Mouse (Mus musculus): ENCODE measurements around the gene 1700003F12Rik. TPM values are rescaled to one million over a fixed set of nuclear protein-coding genes. Genes with fewer than 3 reads are reported as not detected.

1700003F12Rik gene
- polyA plus RNA-seq, 2 experiments = 0.48 to 1.4 TPM

GRCm38 (mm10) chr2:154581421-154581820, 34.5 kb downstream of the 1700003F12Rik start:
- TF ChIP-seq POLR2A (IDR thresholded peaks at IDR 0.05; ENCODE audit: borderline replicate concordance, extremely low read depth, insufficient read depth, insufficient read length) = no peak
- ATAC-seq (ENCODE audit: low FRiP score, low read depth) = no peak
- no peak overlapping the region for H3K4me3 ChIP-seq (replicated peaks; ENCODE audit: low read length)
- H3K27ac ChIP-seq (replicated peaks; ENCODE audit: low read depth, low read length) = no peak overlapping the region
- H3K4me2 ChIP-seq (replicated peaks; ENCODE audit: low read depth, low read length, severe bottlenecking) = no peak overlapping the region
- 73% methylated on average over 1 of the region's 1 CpGs for WGBS
- 0 out of 2 replicates have a peak, but pooled peaks cover 5% of the 10 kb centered on the region for H3K4me1 ChIP-seq (ENCODE audit: control insufficient read depth, insufficient read depth, low read length)
- H3K36me3 ChIP-seq (ENCODE audit: control insufficient read depth, insufficient read depth, low read length) = 0 out of 2 replicates have a peak, but pooled peaks cover 2% of the 10 kb centered on the region
- no peak for DNase-seq (ENCODE audit: low spot score)
- H3K9ac ChIP-seq (ENCODE audit: low read depth, low read length, severe bottlenecking) = no peak overlapping the region
- H3K9me3 ChIP-seq (ENCODE audit: control insufficient read depth, low read length) = no peaks in the 10 kb centered on the region
- H3K27me3 ChIP-seq (ENCODE audit: control insufficient read depth, insufficient read depth, low read length) = no peaks in the 10 kb centered on the region

- Histone ChIP-seq H3K27me3 (ENCODE audit: control insufficient read depth, insufficient read depth, low read length) (no peaks in the 10 kb centered on the region), H3K36me3 (ENCODE audit: control insufficient read depth, insufficient read depth, low read length) (0 out of 2 replicates have a peak, but pooled peaks cover 12% of the 10 kb centered on the region), H3K4me1 (ENCODE audit: control insufficient read depth, insufficient read depth, low read length) (0 out of 2 replicates have a peak, but pooled peaks cover 5% of the 10 kb centered on the region), H3K4me2 (replicated peaks; ENCODE audit: low read depth, low read length, severe bottlenecking) (no peak overlapping the region), H3K4me3 (replicated peaks; ENCODE audit: low read length) (no peak overlapping the region), H3K27ac (replicated peaks; ENCODE audit: low read depth, low read length) (no peak overlapping the region), H3K9me3 (ENCODE audit: control insufficient read depth, low read length) (no peaks in the 10 kb centered on the region), H3K9ac (ENCODE audit: low read depth, low read length, severe bottlenecking) (no peak overlapping the region)
- WGBS = 62% methylated on average over 13 of the region's 15 CpGs
- TF ChIP-seq POLR2A (IDR thresholded peaks at IDR 0.05; ENCODE audit: borderline replicate concordance, extremely low read depth, insufficient read depth, insufficient read length) = no peak
- ATAC-seq (ENCODE audit: low FRiP score, low read depth) (0 out of 2 replicates have a peak, but pooled peaks have one; percentile 20), DNase-seq (ENCODE audit: low spot score) (peak; percentile 15)
Observed at GRCm38 (mm10) chr2:154583906-154584872, 37.3 kb downstream of the 1700003F12Rik start.

GRCm38 (mm10) chr2:154584931-154585601, 38.2 kb downstream of the 1700003F12Rik start:
- Histone ChIP-seq H3K9ac (ENCODE audit: low read depth, low read length, severe bottlenecking) (no peak overlapping the region), H3K27ac (replicated peaks; ENCODE audit: low read depth, low read length) (no peak overlapping the region), H3K27me3 (ENCODE audit: control insufficient read depth, insufficient read depth, low read length) (no peaks in the 10 kb centered on the region), H3K4me3 (replicated peaks; ENCODE audit: low read length) (no peak overlapping the region), H3K4me1 (ENCODE audit: control insufficient read depth, insufficient read depth, low read length) (0 out of 2 replicates have a peak, but pooled peaks cover 5% of the 10 kb centered on the region), H3K9me3 (ENCODE audit: control insufficient read depth, low read length) (no peaks in the 10 kb centered on the region), H3K4me2 (replicated peaks; ENCODE audit: low read depth, low read length, severe bottlenecking) (no peak overlapping the region), H3K36me3 (ENCODE audit: control insufficient read depth, insufficient read depth, low read length) (0 out of 2 replicates have a peak, but pooled peaks cover 12% of the 10 kb centered on the region)
- DNase-seq (ENCODE audit: low spot score) (no peak), ATAC-seq (ENCODE audit: low FRiP score, low read depth) (no peak)
- WGBS = 56% methylated on average over 17 of the region's 17 CpGs
- TF ChIP-seq POLR2A (IDR thresholded peaks at IDR 0.05; ENCODE audit: borderline replicate concordance, extremely low read depth, insufficient read depth, insufficient read length) = no peak

- H3K36me3 ChIP-seq (ENCODE audit: control insufficient read depth, insufficient read depth, low read length) = 0 out of 2 replicates have a peak, but pooled peaks cover 12% of the 10 kb centered on the region
- no peaks in the 10 kb centered on the region for H3K27me3 ChIP-seq (ENCODE audit: control insufficient read depth, insufficient read depth, low read length)
- no peak overlapping the region for H3K27ac ChIP-seq (replicated peaks; ENCODE audit: low read depth, low read length)
- no peaks in the 10 kb centered on the region for H3K9me3 ChIP-seq (ENCODE audit: control insufficient read depth, low read length)
- no peak overlapping the region for H3K4me2 ChIP-seq (replicated peaks; ENCODE audit: low read depth, low read length, severe bottlenecking)
- DNase-seq (ENCODE audit: low spot score) (no peak), ATAC-seq (ENCODE audit: low FRiP score, low read depth) (no peak)
- H3K4me3 ChIP-seq (replicated peaks; ENCODE audit: low read length) = no peak overlapping the region
- no peak overlapping the region for H3K9ac ChIP-seq (ENCODE audit: low read depth, low read length, severe bottlenecking)
- 0 out of 2 replicates have a peak, but pooled peaks cover 5% of the 10 kb centered on the region for H3K4me1 ChIP-seq (ENCODE audit: control insufficient read depth, insufficient read depth, low read length)
- no peak for TF ChIP-seq POLR2A (IDR thresholded peaks at IDR 0.05; ENCODE audit: borderline replicate concordance, extremely low read depth, insufficient read depth, insufficient read length)
- WGBS = 75% methylated on average over 5 of the region's 5 CpGs
Observed at GRCm38 (mm10) chr2:154586405-154586804, 39.5 kb downstream of the 1700003F12Rik start.

- no peak overlapping the region for H3K4me2 ChIP-seq (replicated peaks; ENCODE audit: low read depth, low read length, severe bottlenecking)
- no peak for ATAC-seq (ENCODE audit: low FRiP score, low read depth)
- 80% methylated on average over 4 of the region's 4 CpGs for WGBS
- 0 out of 2 replicates have a peak, but pooled peaks cover 5% of the 10 kb centered on the region for H3K4me1 ChIP-seq (ENCODE audit: control insufficient read depth, insufficient read depth, low read length)
- DNase-seq (ENCODE audit: low spot score) = no peak
- H3K27ac ChIP-seq (replicated peaks; ENCODE audit: low read depth, low read length) = no peak overlapping the region
- no peak overlapping the region for H3K9ac ChIP-seq (ENCODE audit: low read depth, low read length, severe bottlenecking)
- TF ChIP-seq POLR2A (IDR thresholded peaks at IDR 0.05; ENCODE audit: borderline replicate concordance, extremely low read depth, insufficient read depth, insufficient read length) = no peak
- H3K4me3 ChIP-seq (replicated peaks; ENCODE audit: low read length) = no peak overlapping the region
- no peaks in the 10 kb centered on the region for H3K9me3 ChIP-seq (ENCODE audit: control insufficient read depth, low read length)
- no peaks in the 10 kb centered on the region for H3K27me3 ChIP-seq (ENCODE audit: control insufficient read depth, insufficient read depth, low read length)
- H3K36me3 ChIP-seq (ENCODE audit: control insufficient read depth, insufficient read depth, low read length) = peaks cover 12% of the 10 kb centered on the region; the same call in 1 of the 2 replicates
Observed at GRCm38 (mm10) chr2:154589051-154589450, 42.2 kb downstream of the 1700003F12Rik start.

All from limb, embryonic 14.5 days (tissue).